Mouse (Mus musculus): Measurements from ENCODE around the gene 4930435E12Rik. TPM values are rescaled to one million over a fixed set of nuclear protein-coding genes. Genes with fewer than 3 reads are reported as not detected.

The 4930435E12Rik gene
- polyA plus RNA-seq, 1 experiment = not detected

DNA sequence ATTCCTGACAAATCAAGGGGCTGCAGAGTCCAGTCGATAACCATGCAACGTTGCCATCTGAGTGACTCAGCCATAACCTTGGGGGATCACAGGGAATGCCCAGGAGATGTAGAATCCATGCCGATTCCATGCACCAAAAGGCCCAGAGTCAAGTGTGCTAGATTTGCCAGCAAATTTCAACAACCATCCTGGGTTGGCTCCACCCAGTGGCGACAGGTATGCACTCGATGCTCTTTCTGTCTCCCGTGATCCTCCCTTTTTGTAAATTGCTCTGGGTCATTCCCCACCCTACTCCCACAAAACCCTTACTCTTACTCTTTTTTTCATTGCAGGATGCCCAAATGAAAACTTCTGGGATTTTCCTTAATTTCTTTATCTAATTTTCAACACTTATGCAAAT lies 52.2 kb downstream of the 4930435E12Rik start:
- TF ChIP-seq CTCF (IDR thresholded peaks at IDR 0.05; ENCODE audit: insufficient read depth, low read depth, low read length) (no peak), POLR2A (IDR thresholded peaks at IDR 0.05; ENCODE audit: insufficient read depth, low read depth, low read length) (no peak)
- no peaks in the 10 kb centered on the region for H3K4me1 ChIP-seq (ENCODE audit: control insufficient read depth, insufficient read depth, low read length)
- WGBS = 73% methylated on average over 6 of the region's 6 CpGs
- H3K27ac ChIP-seq (ENCODE audit: insufficient read depth, low read depth, low read length) = no peak overlapping the region
- H3K4me3 ChIP-seq (ENCODE audit: insufficient read depth, low read depth, low read length) = no peak overlapping the region

GRCm38 (mm10) chr16:38774964-38775746 lies 53.4 kb downstream of the 4930435E12Rik start:
- TF ChIP-seq POLR2A (IDR thresholded peaks at IDR 0.05; ENCODE audit: insufficient read depth, low read depth, low read length) (no peak), CTCF (IDR thresholded peaks at IDR 0.05; ENCODE audit: insufficient read depth, low read depth, low read length) (no peak)
- Histone ChIP-seq H3K27ac (ENCODE audit: insufficient read depth, low read depth, low read length) (no peak overlapping the region), H3K4me3 (ENCODE audit: insufficient read depth, low read depth, low read length) (no peak overlapping the region), H3K4me1 (ENCODE audit: control insufficient read depth, insufficient read depth, low read length) (no peaks in the 10 kb centered on the region)
- 75% methylated on average over 7 of the region's 7 CpGs for WGBS

DNA sequence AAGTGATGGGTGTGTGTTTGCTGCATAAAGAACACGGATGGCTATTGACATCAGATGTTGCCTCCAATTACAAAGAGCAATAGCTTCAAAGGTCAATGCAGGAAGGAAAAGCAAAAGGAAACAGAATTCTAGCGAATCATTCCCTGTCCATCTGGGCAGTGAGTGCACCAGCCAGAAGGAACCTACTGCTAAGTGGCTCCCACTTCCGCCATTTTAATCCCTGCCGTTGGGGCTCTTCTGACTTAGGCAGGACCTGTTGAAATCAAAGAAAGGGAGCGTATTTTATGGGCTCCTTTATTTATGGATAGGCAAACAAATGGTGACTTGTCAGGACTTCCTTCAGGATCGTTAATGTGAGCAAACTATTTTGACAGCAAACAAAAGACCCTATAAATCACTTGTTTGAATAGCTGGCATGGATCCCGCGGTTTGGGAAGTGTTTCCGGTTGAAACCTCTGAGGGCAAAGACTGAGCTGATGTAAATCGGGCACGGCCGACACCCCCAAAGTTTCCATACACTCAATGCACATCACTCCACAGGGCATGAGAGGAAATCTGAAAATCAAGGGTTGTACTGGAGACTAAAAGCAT lies 55.5 kb downstream of the 4930435E12Rik start:
- Histone ChIP-seq H3K27ac (ENCODE audit: insufficient read depth, low read depth, low read length) (no peak overlapping the region), H3K4me3 (ENCODE audit: insufficient read depth, low read depth, low read length) (no peak overlapping the region), H3K4me1 (ENCODE audit: control insufficient read depth, insufficient read depth, low read length) (no peaks in the 10 kb centered on the region)
- TF ChIP-seq POLR2A (IDR thresholded peaks at IDR 0.05; ENCODE audit: insufficient read depth, low read depth, low read length) (no peak), CTCF (IDR thresholded peaks at IDR 0.05; ENCODE audit: insufficient read depth, low read depth, low read length) (no peak)
- 45% methylated on average over 12 of the region's 12 CpGs for WGBS

- TF ChIP-seq CTCF (IDR thresholded peaks at IDR 0.05; ENCODE audit: insufficient read depth, low read depth, low read length) = no peak
- TF ChIP-seq POLR2A (IDR thresholded peaks at IDR 0.05; ENCODE audit: insufficient read depth, low read depth, low read length) = no peak
- 97% methylated on average over 6 of the region's 6 CpGs for WGBS
- H3K4me3 ChIP-seq (ENCODE audit: insufficient read depth, low read depth, low read length) = no peak overlapping the region
- no peaks in the 10 kb centered on the region for H3K4me1 ChIP-seq (ENCODE audit: control insufficient read depth, insufficient read depth, low read length)
- no peak overlapping the region for H3K27ac ChIP-seq (ENCODE audit: insufficient read depth, low read depth, low read length)
These were observed 57.4 kb downstream of the 4930435E12Rik start for GRCm38 (mm10) chr16:38771145-38771544.

- no peak overlapping the region for H3K27ac ChIP-seq (ENCODE audit: insufficient read depth, low read depth, low read length)
- TF ChIP-seq POLR2A (IDR thresholded peaks at IDR 0.05; ENCODE audit: insufficient read depth, low read depth, low read length) = no peak
- TF ChIP-seq CTCF (IDR thresholded peaks at IDR 0.05; ENCODE audit: insufficient read depth, low read depth, low read length) = no peak
These were observed 59.0 kb downstream of the 4930435E12Rik start for GRCm38 (mm10) chr16:38769529-38769928.

DNA sequence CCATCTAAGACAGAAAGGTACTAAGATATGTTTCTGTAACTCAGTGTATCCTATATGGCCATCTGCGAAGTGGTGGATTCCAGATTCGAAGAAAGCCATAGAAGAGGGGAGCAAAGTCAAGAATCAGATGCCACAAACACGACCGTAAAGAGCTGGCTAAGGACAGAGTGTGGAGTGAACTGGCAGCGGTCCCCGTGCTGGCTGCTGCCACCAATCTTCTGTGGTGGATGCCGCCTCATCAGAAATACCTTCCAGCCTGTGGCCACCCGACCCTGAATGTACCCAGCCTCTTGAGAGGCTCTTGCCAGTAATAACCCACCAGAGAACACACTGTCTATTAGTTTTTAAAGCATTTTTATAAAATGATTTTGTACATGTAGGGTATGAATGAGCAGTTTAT lies 60.2 kb downstream of the 4930435E12Rik start:
- H3K4me1 ChIP-seq (ENCODE audit: control insufficient read depth, insufficient read depth, low read length) = no peaks in the 10 kb centered on the region
- TF ChIP-seq POLR2A (IDR thresholded peaks at IDR 0.05; ENCODE audit: insufficient read depth, low read depth, low read length) = no peak
- TF ChIP-seq CTCF (IDR thresholded peaks at IDR 0.05; ENCODE audit: insufficient read depth, low read depth, low read length) = no peak
- 92% methylated on average over 8 of the region's 8 CpGs for WGBS
- no peak overlapping the region for H3K4me3 ChIP-seq (ENCODE audit: insufficient read depth, low read depth, low read length)
- H3K27ac ChIP-seq (ENCODE audit: insufficient read depth, low read depth, low read length) = no peak overlapping the region

More at GRCm38 (mm10) chr16:38769529-38769928, 59.0 kb downstream of the 4930435E12Rik start:
- WGBS = 88% methylated on average over 9 of the region's 9 CpGs
- Histone ChIP-seq H3K4me1 (ENCODE audit: control insufficient read depth, insufficient read depth, low read length) (no peaks in the 10 kb centered on the region), H3K4me3 (ENCODE audit: insufficient read depth, low read depth, low read length) (no peak overlapping the region)

GRCm38 (mm10) chr16:38767761-38768160 lies 60.8 kb downstream of the 4930435E12Rik start:
- Histone ChIP-seq H3K27ac (ENCODE audit: insufficient read depth, low read depth, low read length) (no peak overlapping the region), H3K4me3 (ENCODE audit: insufficient read depth, low read depth, low read length) (no peak overlapping the region), H3K4me1 (ENCODE audit: control insufficient read depth, insufficient read depth, low read length) (no peaks in the 10 kb centered on the region)
- TF ChIP-seq CTCF (IDR thresholded peaks at IDR 0.05; ENCODE audit: insufficient read depth, low read depth, low read length) (no peak), POLR2A (IDR thresholded peaks at IDR 0.05; ENCODE audit: insufficient read depth, low read depth, low read length) (no peak)
- WGBS = 90% methylated on average over 8 of the region's 8 CpGs

- Histone ChIP-seq H3K27ac (ENCODE audit: insufficient read depth, low read depth, low read length) (no peak overlapping the region), H3K4me3 (ENCODE audit: insufficient read depth, low read depth, low read length) (no peak overlapping the region), H3K4me1 (ENCODE audit: control insufficient read depth, insufficient read depth, low read length) (no peaks in the 10 kb centered on the region)
- WGBS = 72% methylated on average over 3 of the region's 3 CpGs
- no peak for TF ChIP-seq CTCF (IDR thresholded peaks at IDR 0.05; ENCODE audit: insufficient read depth, low read depth, low read length)
These were observed 61.9 kb downstream of the 4930435E12Rik start for GRCm38 (mm10) chr16:38766671-38767070.

- 91% methylated on average over 4 of the region's 4 CpGs for WGBS
- Histone ChIP-seq H3K27ac (ENCODE audit: insufficient read depth, low read depth, low read length) (no peak overlapping the region), H3K4me1 (ENCODE audit: control insufficient read depth, insufficient read depth, low read length) (no peaks in the 10 kb centered on the region), H3K4me3 (ENCODE audit: insufficient read depth, low read depth, low read length) (no peak overlapping the region)
- TF ChIP-seq POLR2A (IDR thresholded peaks at IDR 0.05; ENCODE audit: insufficient read depth, low read depth, low read length) (no peak), CTCF (IDR thresholded peaks at IDR 0.05; ENCODE audit: insufficient read depth, low read depth, low read length) (no peak)
These were observed 65.0 kb downstream of the 4930435E12Rik start for GRCm38 (mm10) chr16:38763508-38763907.

Measured in olfactory bulb, adult 2 months (tissue).